Mouse (Mus musculus) left cerebral cortex, postnatal 25 days (tissue): ENCODE measurements around the gene B3gnt7. TPM values are rescaled to one million over a fixed set of nuclear protein-coding genes. Genes with fewer than 3 reads are reported as not detected.
"Not testable (repeated sequence)": the region's sequence is repeated elsewhere in the genome, so short reads cannot be mapped to it uniquely, and the experiment has no call there.

Source experiments
- DNase-seq, 2 experiments: peaks; one replicate each; pipeline ENCODE4 v3.0.0; 2022; ENCODE audit warnings: low spot score in 2 of 2, mixed read lengths in 1 of 2
- intact Hi-C: fragments of 180-260 bp; cut with DNase I; formaldehyde crosslinking; loops from one replicate; pipeline ENCODE4 v1.15.1; 2025
- total RNA-seq, 2 experiments: library from RNA; stranded (reverse); gene quantifications; 2 replicates each; pipeline ENCODE4 v1.2.3; 2021

The B3gnt7 gene
- total RNA-seq, 2 experiments from 2014 or later, result 1.2 to 1.4 TPM

GRCm38 (mm10) chr1:86300731-86301130, 1.9 kb upstream of the B3gnt7 start:
- no peak for DNase-seq
- intact Hi-C loops, result no loop called here

GRCm38 (mm10) chr1:86301221-86302091, 1.2 kb upstream of the B3gnt7 start:
- intact Hi-C loops, result no loop called here
- no peak for DNase-seq

GRCm38 (mm10) chr1:86303063-86303872, 636 bp downstream of the B3gnt7 start:
- intact Hi-C loops, result no loop called here
- DNase-seq, result peak; percentile 42 to 46

- no peak for DNase-seq
- intact Hi-C loops, result no loop called here
Measured at GRCm38 (mm10) chr1:86303873-86304250, 1.2 kb downstream of the B3gnt7 start.

- intact Hi-C loops, result no loop called here
- no peak for DNase-seq
Measured at GRCm38 (mm10) chr1:86306686-86307085, 4.1 kb downstream of the B3gnt7 start.

GRCm38 (mm10) chr1:86307177-86307762, 4.6 kb downstream of the B3gnt7 start:
- intact Hi-C loops, result no loop called here

GRCm38 (mm10) chr1:86307871-86308641, 5.4 kb downstream of the B3gnt7 start:
- intact Hi-C loops, result no loop called here
- DNase-seq, result no peak

More at GRCm38 (mm10) chr1:86307177-86307762, 4.6 kb downstream of the B3gnt7 start:
- no peak for DNase-seq

GRCm38 (mm10) chr1:86309270-86309833, 6.7 kb downstream of the B3gnt7 start:
- intact Hi-C loops, result no loop called here
- DNase-seq, result no peak

- DNase-seq, result no peak
- intact Hi-C loops, result no loop called here
Measured at GRCm38 (mm10) chr1:86310536-86311310, 8.1 kb downstream of the B3gnt7 start.

GRCm38 (mm10) chr1:86311467-86312005, 8.9 kb downstream of the B3gnt7 start:
- intact Hi-C loops, result no loop called here
- DNase-seq, result no peak

GRCm38 (mm10) chr1:86312269-86312668, 9.6 kb downstream of the B3gnt7 start:
- DNase-seq, result no peak
- intact Hi-C loops, result no loop called here

- intact Hi-C loops, result no loop called here
Measured at GRCm38 (mm10) chr1:86313096-86313771, 10.6 kb downstream of the B3gnt7 start.

GRCm38 (mm10) chr1:86313772-86314125, 11.1 kb downstream of the B3gnt7 start:
- no peak for DNase-seq
- intact Hi-C loops, result no loop called here

More at GRCm38 (mm10) chr1:86313096-86313771, 10.6 kb downstream of the B3gnt7 start:
- DNase-seq, result no peak

GRCm38 (mm10) chr1:86320822-86321413, 18.3 kb downstream of the B3gnt7 start:
- no peak for DNase-seq
- intact Hi-C loops, result no loop called here

GRCm38 (mm10) chr1:86336330-86336729, 33.7 kb downstream of the B3gnt7 start:
- DNase-seq, result no peak
- intact Hi-C loops, result no loop called here

- intact Hi-C loops, result loop anchor here (1.0 to 2.0 kb wide), 2 partner anchors 125 to 160 kb away; no protein-coding TSS in a partner anchor
- peak; percentile 86 to 92 for DNase-seq
Measured at GRCm38 (mm10) chr1:86339156-86339812, 36.7 kb downstream of the B3gnt7 start.

- DNase-seq, intact Hi-C loops: not testable (repeated sequence)
Measured at GRCm38 (mm10) chr1:86341096-86341495, 38.5 kb downstream of the B3gnt7 start.
